Mouse (Mus musculus) gastrocnemius, adult 8-10 months (tissue): Measurements from ENCODE around the gene Cnot11. TPM values are rescaled to one million over a fixed set of nuclear protein-coding genes. Genes with fewer than 3 reads are reported as not detected.

ENCODE experiments used
- DNase-seq, 2 experiments: peaks; one replicate each; pipeline ENCODE4 v3.0.0; 2022; ENCODE audit warnings: low spot score in 2 of 2
- total RNA-seq, 4 experiments: library from RNA; stranded (reverse); gene quantifications; 2 replicates each; pipeline ENCODE4 v1.2.4; 2022

The Cnot11 gene
- total RNA-seq, result 10 to 100 TPM; 17.8 to 19.7 (median 18.9) TPM

DNA sequence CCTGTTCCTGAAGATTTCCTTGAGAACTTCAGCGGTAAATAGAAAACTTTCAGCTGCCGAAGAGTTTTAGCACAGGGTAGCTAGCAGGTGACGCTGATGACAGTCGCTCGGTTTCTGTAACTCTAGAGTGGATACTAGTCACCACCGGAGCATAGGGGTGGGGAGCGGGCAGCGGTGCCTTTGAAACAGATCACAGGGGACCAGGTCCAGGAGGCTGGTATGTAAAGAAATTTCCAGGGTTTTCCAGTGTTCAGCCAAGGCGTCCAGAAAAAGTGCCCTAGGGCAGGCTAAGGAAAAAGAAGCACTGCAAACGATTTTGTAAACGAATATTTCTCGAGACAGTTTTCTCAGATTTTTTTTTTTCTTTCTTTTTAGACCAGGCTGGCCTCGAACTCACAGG, at the start of gene Cnot11:
TSS of gene Cnot11 (plus strand) at position 162 of the 400 bp plus-strand sequence.
- DNase-seq, result no peak

DNA sequence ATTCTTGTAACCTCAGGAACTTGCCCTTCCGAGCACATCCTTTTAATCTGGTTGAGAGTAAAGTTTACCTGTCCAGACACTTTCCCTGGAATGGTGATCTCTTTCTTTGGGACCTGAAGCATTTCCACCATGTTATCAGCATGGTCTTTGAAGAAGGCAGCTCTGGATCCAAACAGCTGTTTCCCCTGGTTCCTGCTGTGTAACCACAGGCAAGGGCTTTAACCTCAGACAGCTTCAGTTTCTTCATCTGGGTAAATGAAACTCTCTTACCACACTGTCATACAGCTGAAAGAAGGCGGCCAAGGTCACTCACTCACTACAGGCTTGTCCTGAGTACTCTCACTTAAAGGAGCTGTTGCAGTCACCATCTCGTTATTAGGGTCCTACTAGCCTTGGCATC, 47.4 kb upstream of the Cnot11 start:
- no peak for DNase-seq

DNA sequence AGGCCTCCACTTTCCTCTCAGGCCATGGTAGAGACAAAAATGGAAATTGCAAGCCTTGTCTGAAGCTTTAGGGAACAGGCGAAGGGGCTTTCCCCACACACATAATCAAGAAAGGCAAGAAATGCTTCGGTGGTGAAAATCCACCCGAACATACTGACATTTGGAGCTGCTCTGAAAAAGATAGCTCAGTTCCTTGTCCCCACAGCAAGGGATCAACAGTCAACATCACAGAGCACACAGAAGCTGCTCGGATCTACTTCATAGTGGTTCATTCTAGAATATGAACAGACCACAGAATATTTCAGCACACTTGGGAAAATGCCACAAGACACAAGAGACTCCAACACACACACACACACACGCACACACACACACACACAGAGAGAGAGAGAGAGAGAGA, 41.6 kb upstream of the Cnot11 start:
- DNase-seq, result no peak

DNA sequence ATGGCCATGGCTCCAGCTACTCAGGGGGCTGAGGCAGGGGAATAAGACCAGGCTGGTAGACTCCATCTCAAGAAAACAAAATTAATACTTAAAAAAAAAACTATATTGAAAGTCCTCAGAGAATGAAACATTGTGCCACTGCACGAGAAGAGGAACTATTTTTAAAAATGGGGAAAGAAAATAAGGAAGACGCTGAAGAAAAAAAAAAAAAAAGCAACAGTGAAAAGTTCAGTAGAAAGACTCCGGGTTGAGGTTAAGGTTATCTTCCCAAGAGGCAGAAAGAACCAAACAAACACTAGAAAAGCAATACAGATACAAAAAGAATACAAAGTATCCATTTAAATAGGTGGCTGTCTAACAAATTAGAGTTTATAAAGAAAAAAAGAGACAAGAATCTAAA, 41.1 kb upstream of the Cnot11 start:
- no peak for DNase-seq

DNA sequence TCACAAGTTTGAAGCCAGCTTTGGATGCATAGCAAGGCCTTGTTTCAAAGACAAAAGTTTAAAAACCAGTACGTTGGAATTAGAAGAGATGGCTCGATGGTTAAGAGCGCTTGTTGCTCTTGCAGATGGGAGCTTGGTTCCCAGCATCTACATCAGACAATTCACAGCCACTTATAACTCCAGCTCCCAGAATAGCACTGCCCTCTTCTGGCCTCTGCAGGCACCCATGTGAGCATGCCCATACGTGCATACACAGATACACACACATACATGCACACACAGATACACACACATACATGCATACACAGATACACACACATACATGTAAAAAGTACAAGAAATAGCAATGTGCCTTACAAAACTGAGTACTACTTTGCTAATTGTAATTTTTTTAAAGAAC, 37.8 kb upstream of the Cnot11 start:
- DNase-seq, result no peak

DNA sequence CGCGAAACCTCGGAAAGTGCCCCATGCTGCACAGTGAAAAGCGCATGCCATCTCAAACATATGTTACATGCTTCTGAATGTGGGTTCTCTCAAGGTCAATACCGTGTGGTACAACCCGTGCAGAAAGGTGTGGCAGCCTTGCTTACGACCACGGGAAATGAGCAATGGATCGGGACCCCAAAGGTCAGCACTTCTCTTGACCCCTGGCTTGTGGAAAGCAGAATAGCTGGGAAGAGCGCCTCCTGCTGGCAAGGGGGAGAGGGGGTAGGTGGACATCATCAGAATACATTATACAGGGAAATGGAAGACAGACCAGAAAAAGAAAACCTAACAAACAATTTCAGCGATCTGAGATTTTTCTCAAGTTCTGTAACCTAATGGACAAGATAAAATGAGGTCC, 37.0 kb upstream of the Cnot11 start:
- no peak for DNase-seq

DNA sequence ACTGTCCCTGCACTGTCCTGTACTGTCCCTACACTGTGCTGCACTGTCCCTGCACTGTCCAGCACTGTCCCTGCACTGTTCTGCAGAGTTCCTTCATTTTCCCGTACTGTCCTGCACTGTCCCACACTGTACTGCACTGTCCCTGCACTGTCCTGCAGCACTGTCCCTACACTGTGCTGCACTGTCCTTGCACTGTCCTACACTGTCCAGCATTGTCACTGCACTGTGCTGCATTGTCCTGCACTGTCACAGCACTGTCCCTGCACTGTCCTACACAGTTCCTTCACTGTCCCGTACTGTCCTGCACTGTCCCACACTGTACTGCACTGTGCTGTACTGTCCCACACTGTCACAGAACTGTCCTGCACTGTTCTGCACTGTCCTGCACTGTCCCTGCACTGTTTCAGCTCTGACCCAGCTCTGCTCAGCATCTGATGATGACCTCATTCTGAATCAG, 35.3 kb upstream of the Cnot11 start:
- no peak for DNase-seq

DNA sequence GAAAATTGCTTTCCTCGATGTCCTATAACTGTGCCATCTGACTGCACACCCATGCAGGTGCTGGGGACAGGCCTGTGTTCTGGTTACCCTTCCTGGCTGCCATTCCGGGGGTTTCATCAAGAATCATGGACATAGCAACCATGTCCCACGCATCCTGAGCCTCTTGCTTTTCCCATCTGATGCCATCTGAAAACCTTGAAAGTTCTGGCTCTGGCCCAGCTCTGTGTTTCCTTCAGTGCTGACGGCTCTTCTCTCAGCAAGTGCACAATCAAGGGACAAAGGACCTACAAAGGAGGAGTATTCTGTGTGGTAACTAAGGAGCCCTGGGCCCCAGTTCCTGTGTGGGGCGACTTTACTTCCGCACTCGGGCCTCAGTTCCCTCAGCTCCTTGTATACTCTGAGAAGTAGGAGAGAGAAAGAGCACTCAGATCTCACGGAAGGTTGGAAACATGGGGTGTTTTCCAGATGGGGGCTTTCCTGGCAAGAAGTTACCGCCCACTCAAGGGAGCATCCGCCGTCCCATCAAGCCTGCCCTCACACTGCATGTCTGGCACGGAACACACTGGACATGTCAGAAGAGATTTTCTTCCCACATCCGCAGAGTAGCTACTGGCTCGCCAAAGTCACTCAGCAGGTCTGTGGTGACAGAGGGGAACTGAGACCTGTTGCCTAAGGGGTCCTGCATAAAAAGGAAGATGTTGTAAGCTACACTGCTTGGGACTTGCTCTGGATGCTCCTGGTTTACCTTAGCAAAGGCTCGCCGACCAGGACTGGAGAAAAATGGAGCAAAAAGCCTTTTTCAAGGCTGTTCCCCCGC, 31.8 kb upstream of the Cnot11 start:
- DNase-seq, result no peak

DNA sequence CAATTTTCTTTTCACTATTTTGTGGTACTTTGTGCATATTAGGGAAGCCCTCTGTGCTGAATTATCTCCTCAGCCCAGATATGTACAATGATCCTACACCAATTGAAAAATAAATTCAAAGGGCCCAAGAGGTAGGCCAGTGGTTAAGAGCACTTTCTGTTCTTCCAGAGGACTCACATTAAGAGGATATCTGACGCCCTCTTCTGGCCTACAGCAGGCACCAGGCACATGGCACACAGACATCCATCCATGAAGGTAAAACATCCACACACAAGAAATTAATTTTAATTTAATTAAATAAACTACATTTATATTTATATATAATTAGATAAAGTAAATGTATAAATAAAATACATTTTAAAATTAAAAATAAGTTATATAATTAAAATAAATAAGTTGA, 30.5 kb upstream of the Cnot11 start:
- DNase-seq, result peak in 1 of 2 experiments; percentile 16

DNA sequence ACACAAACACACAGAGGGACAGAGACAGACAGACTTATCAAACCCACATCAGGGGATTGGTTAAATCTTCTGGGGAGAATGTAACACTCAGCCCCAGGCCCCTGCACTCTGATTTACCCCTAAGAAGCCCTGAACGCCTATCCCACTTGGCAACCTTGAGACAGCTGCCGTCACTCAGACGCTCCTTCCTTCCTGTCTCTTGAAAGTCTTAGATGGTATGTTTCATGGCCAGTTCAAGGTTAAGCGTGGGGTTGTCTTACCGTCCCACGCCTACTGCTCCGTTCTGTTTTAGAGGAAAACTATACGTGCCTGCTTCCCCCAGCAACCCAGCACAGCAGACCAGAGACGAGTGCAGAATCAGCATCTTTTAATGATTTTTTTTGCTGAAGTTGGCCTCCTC, 29.2 kb upstream of the Cnot11 start:
- DNase-seq, result no peak

DNA sequence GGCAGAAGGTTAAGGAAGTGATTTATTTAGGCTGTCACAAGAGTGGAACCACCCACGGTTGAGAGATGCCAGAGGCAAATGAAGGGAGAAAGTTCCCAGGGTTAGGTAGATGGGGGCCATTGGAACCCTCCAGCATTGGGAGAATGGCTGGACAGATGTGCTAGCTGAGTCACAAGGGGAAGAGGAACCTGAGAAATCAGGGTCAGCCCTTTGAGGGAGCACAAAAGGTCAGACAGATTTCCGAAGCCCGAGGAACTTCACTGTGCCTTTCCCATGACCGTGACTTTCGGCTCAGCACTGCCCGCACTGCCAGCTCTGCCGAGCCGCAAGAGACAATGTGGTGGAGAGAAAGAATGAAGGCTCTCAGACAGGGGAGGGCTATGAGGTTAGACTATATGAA, 23.0 kb upstream of the Cnot11 start:
- DNase-seq, result no peak

DNA sequence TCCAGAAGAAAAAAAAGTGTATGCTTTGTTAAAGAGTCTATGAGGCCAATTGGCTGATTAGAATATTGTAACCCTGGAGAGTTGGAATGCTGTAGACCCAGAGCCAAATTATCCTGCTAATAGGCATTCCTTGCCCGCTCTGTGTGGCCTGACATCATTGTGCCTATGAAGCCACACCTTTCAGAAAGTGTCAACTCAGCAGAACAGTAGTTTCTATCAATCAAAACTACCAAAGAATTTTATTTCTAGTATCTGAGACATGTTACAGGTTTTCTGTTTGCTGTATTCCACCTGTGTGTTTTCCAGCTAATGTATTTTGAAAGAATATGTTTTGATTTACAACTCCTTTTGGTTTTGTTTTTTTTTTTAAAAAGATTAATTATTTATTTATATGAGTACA, 22.6 kb upstream of the Cnot11 start:
- DNase-seq, result no peak

DNA sequence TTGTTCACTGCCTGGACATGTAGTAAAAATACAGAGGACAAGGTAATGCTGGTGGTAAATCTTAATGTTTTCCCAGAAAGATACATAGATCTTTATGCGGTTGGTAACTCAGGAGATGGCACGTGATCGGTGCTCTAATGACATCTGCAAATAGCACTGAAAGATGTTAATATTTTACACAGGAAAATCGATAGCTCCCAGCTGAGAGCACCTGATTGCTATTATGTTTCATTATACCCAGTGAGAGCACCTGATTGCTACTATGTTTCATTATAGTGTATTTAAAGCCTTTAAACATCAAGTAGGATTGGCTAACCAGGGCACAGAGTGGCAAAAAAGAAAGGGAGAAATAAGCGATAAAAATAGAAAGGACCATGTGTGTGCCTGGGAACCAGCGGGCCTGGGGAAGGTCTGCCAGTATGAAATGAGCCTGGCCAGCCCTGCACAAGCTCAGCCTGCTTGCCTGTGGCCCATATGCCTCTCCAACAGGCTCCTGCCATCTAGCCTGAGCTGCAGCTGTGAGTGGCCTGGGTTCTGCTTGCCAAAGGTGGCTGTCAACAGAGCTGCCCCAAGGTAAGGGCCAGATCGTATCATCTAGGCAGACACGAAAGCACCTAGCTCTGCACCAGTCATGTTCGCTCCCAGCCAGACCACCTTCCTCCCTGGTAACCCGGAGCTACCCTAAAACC, 19.3 kb upstream of the Cnot11 start:
- peak; percentile 18 to 68 for DNase-seq

DNA sequence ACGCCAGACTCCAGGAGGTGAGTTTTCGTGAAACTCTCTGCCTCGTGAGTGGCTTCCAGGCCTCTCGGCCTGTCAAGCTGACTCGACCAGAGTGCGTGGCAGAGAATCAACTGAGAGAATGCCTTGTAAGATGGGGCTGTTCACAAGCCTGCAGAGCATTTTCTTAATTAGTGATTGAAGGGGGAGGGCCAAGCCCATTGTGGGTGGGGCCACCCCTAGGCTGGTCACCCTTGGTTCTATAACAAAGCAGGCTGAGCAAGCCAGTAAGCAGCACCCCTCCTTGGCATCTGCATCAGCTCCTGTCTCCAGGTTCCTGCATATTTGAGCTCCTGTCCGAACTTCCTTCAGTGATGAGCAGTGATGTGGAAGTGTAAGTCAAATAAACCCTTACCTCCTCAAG, 13.5 kb upstream of the Cnot11 start:
- no peak for DNase-seq

DNA sequence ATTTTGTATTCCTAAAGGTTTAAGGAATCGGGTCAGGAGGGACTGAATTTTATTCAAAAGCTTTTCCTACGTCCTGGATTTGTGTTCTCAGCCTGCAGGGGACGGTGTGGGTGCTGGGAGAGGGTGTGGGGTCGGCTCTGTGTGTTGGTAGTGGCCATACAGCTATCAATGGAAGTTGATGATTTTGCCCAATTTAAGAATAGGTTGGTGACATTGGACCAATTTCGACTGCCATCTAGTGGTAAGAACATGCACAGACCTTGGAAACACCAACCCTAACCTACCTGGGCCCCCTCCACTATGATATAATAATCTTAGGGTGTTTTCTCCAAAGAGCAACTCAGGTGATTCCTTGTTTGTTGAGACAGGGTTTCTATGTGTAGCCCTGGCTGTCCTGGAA, 12.3 kb upstream of the Cnot11 start:
- no peak for DNase-seq

DNA sequence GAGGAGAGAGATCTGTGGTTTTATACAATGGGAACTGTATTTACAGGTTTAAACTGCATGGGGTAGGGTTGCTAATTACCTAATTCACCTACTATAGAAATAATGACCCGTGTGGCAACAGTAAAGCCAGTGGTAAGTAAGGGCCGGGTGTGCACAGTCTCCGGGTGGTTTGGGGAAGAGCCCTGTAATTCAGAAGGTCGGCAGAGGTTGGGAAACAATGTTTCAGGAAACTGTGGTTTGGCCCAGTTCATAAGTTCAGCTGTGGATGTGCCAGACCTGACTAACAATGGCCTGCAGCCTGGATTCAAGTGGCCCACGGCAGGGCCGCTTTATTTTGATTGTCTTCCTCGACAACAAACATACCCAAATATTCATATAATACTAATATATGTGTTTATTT, 9.0 kb upstream of the Cnot11 start:
- DNase-seq, result no peak

DNA sequence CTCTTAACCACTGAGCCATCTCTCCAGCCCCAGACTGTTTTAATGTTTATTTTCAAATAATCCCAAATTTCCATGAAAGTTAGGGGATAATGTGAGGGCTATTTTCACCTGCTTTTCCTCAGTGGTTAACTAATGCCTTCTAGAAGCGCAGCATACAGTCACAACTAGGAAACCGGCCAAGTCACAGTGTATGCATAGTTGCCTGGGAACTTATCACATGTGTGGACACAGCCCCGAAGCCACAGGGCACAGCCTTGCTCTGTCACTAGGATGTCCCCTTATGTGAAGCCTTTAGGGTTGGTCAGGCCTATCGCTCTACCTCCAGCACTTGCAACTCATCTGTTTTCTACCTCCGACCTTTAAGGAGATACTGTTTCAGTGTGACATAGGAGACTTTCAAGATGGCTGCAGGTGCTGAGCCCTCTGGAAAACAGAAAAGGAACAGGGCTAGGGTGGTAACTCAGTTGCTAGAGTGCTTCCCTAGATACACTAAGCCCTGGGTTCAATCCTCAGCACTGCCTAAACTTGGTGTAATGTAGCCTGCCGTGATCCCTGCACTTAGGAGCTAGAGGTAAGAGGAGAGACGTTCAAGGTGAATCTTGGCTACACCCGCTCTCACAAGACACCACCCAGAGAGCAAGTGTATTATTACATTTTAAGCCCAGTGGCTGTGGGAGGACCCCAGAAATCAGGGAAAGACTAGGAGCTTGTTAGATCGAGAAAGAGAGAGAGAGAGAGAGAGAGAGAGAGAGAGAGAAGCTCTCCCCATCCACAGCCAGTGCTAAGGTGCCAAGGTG, 8.2 kb upstream of the Cnot11 start:
- no peak for DNase-seq

DNA sequence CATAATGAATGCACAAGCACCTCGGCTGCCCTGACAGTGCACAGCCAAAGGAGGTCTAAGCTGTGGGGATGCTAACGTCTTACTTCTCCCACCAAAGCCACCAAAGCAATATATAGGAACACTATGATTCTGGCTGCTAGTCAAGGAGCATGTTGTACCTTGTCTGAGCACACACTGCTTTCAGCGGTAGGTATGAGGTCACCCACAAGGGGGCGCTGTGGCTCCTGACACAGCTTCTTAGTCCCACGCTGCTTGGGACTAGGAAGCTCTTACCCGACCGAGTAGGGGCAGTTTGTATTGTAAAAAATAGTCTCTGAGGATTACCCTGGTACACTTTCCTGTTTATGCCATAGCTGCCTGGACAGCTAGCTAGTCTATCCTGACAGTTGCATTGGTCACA, 7.4 kb upstream of the Cnot11 start:
- DNase-seq, result peak; percentile 60 to 63

DNA sequence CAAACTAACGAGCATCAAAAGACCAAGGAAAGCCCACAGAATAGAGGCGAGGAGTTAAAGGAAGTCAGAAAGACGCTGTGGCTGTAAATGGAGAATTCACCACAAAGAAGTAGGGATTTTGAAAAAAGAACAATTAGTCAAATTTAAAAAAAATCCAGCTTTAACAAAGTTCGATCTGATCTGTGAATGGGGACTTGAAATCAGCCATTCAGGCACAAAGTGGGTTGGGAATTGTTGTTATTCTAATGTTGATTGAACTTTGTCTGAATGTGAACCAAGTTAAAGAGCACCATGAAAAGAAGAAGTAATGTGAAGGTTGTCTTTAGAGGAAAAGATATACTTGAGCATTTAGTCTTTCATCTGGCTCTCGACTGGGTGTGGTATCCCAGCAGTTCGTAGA, 6.5 kb upstream of the Cnot11 start:
- DNase-seq, result no peak

DNA sequence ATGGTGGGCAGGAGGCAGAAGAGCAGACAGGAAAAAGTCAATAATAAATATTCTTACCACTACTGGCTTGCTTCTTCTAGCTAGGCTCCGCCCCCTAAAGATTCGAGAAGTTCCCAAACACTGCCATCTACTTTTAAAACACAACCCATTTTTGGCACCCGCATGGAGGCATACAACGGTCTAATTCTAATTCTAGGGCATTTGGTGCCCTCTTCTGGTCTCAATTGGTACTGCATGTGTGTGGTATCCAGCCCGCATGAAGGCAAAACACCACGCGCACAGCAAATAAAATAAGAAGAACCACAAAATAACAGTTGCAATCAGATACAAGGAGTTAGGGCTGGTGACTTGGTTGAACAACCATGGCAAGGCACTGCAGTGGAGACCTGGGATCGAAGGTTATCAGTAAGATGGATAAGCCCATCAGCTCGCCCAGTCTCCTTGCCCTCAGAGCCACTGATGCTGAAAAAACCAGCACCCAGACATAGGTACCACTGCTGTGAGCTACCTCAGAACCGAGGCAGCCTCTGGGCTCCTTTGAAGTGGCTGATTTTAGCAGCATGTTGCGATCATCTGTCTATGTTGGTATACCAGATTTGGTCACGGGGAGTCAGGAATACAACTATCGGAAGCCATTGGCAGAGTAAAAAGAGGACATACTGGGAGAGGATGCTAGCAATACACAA, 4.4 kb upstream of the Cnot11 start:
- peak; percentile 54 for DNase-seq

DNA sequence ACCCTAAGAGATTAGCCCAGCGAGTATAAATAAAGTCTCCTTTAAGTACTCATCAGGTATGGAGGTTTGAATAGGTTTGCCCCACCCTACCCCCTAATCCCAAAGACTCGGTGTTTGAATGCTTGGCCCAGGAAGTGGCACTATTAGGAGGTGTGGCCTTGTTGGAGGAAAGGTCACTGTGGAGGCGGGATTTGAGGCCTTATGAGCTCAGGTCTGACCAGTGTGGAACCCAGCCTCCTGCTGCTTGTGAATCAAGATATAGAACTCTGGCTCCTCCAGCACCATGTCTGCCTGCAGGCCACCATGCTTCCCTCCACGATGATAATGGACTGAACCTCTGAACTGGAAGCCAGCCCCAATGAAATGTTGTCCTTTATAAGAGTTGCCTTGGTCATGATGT, 3.8 kb upstream of the Cnot11 start:
- no peak for DNase-seq

DNA sequence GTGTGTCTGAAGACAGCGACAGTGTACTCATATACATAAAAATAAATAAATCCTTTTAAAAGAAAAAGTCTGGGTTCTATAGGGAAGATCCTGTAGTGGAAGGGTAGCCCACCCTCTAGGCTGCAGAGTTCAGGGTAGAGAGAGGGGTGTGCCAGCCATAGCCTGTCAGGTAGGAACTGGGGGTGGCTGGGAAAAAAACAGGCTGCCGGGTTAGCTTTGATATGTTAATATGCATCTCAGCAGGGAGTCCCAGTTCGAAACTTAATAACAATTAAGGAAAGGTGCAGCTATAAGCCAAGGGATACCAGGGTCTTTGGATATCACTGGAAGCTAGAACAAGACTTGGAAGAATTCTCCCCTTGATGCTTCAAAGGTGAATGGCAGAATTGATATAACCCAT, 875 bp upstream of the Cnot11 start:
- DNase-seq, result no peak
